Mouse (Mus musculus) neural tube, embryonic 15.5 days (tissue): Measurements from ENCODE around the gene Rplp0. TPM values are rescaled to one million over a fixed set of nuclear protein-coding genes. Genes with fewer than 3 reads are reported as not detected.

Experiments used
- ATAC-seq: fragments of 200-750 bp; cut with Nextera tagmentation; 2 replicates; pipeline ENCODE4 v1.8.0; 2017; ENCODE audit warnings: mild to moderate bottlenecking, moderate TSS enrichment, moderate library complexity; ENCODE audit not compliant: low FRiP score
- H3K27ac ChIP-seq: fragments of 300-500 bp; sonication (generic); replicated peaks from 2 replicates; pipeline ENCODE4 v1.5.1; 2015; ENCODE audit warnings: mild to moderate bottlenecking, inconsistent platforms
- H3K27me3 ChIP-seq: fragments of 300-500 bp; sonication (generic); replicated peaks from 2 replicates; pipeline ENCODE4 v1.6.1; 2015; ENCODE audit warnings: inconsistent platforms
- H3K36me3 ChIP-seq: fragments of 300-500 bp; sonication (generic); 2 replicates; pipeline ENCODE4 v1.6.1; 2015; ENCODE audit warnings: inconsistent platforms
- H3K4me1 ChIP-seq: fragments of 300-500 bp; sonication (generic); 2 replicates; pipeline ENCODE4 v1.6.1; 2015; ENCODE audit warnings: inconsistent platforms
- H3K4me2 ChIP-seq: fragments of 300-500 bp; sonication (generic); 2 replicates; pipeline ENCODE4 v1.6.1; 2015; ENCODE audit warnings: inconsistent platforms, mild to moderate bottlenecking, moderate library complexity
- H3K4me3 ChIP-seq: fragments of 300-500 bp; sonication (generic); replicated peaks from 2 replicates; pipeline ENCODE4 v1.5.1; 2015; ENCODE audit warnings: mild to moderate bottlenecking, inconsistent platforms
- H3K9ac ChIP-seq: fragments of 300-500 bp; sonication (generic); replicated peaks from 2 replicates; pipeline ENCODE4 v1.6.1; 2015; ENCODE audit warnings: mild to moderate bottlenecking, inconsistent platforms
- H3K9me3 ChIP-seq: fragments of 300-500 bp; sonication (generic); replicated peaks from 2 replicates; pipeline ENCODE4 v1.6.1; 2016; ENCODE audit warnings: inconsistent platforms
- WGBS: fragments of 180-500 bp; shearing (Covaris S2); methylation state at CpG from one replicate; pipeline ENCODE4 v1.1.7; 2015; ENCODE audit warnings: mixed read lengths; 5-methylcytosine and 5-hydroxymethylcytosine counted together
- polyA plus RNA-seq: library from polyadenylated mRNA; unstranded; fragments of >200 nt; fragmentation: Nextera tagmentation; extraction: Ambion mirVana; gene quantifications from 2 replicates; pipeline ENCODE4 v1.2.1, GENCODE M21; 2015

The Rplp0 gene
- polyA plus RNA-seq, 1 experiment from 2014 or later: 785 TPM

DNA sequence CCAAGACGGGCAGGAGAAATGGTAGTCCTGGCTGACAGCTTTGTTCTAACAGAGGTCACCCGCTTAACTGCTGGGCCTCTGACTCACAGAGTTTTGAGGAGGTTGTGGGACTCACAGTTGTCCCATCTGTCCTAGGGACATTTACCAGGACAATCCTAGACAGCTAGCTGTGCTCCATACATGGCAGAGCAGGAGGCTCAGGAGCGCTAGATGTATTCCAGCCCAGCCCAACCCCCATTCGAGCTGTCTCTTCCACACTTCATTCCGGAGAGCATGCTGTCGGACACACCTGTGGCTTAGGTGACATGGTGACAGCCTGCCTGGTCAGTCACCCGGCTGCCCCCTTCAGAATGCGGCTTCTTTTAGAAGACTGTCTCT, 29.9 kb upstream of the Rplp0 start:
- Histone ChIP-seq H3K9me3 (no peaks in the 10 kb centered on the region), H3K36me3 (no peaks in the 10 kb centered on the region), H3K27ac (peak overlapping the region; percentile 57), H3K4me3 (no peak overlapping the region), H3K9ac (no peak overlapping the region), H3K4me2 (no peak overlapping the region), H3K4me1 (peaks cover 63% of the 10 kb centered on the region), H3K27me3 (no peaks in the 10 kb centered on the region)
- 79% methylated on average over 8 of the region's 8 CpGs for WGBS
- ATAC-seq: no peak

GRCm38 (mm10) chr5:115529742-115530446, 29.4 kb upstream of the Rplp0 start:
- H3K9ac ChIP-seq: 0 out of 2 replicates have a peak overlapping the region, but pooled peaks have one; percentile 24
- WGBS: 74% methylated on average over 7 of the region's 7 CpGs

GRCm38 (mm10) chr5:115530447-115530809, 28.8 kb upstream of the Rplp0 start:
- 65% methylated on average over 8 of the region's 8 CpGs for WGBS
- H3K9me3 ChIP-seq: no peaks in the 10 kb centered on the region

More at GRCm38 (mm10) chr5:115529742-115530446, 29.4 kb upstream of the Rplp0 start:
- Histone ChIP-seq H3K4me3 (no peak overlapping the region), H3K27ac (peak overlapping the region; percentile 57), H3K4me2 (0 out of 2 replicates have a peak overlapping the region, but pooled peaks have one; percentile 1), H3K36me3 (no peaks in the 10 kb centered on the region), H3K27me3 (no peaks in the 10 kb centered on the region), H3K9me3 (no peaks in the 10 kb centered on the region), H3K4me1 (peaks cover 65% of the 10 kb centered on the region)
- no peak for ATAC-seq

DNA sequence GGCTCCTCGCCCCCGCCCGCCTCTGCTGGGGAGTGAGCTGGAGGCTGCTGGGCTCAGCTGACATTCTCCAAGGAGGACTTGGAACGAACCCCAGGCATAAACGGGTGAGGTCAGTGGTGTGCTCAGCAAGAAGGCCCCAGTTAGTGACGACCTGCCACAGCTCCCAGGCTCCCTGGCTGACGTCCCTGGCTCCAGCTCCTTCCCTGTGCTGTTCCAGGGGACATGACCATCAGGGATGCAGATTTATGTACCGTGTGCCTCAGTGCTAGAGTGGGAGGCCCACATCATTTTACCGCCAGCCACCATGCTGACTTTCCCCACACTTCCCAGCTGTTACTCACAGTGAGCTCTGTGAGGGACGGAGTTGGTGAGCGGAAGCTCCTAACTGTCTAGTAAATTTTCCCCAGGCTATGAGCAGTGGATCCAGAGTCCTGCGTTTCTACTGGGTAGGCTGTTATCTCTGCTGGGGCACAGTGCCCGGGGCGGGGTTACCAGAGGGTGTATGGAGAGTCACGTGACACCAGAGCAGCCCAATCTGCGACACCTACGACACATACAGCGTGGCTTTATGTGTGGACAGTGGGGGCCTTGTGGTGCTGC, 27.5 kb upstream of the Rplp0 start:
- Histone ChIP-seq H3K4me2 (peak overlapping the region; percentile 30), H3K4me3 (no peak overlapping the region), H3K36me3 (no peaks in the 10 kb centered on the region), H3K9ac (0 out of 2 replicates have a peak overlapping the region, but pooled peaks have one; percentile 2), H3K27ac (peak overlapping the region; percentile 75), H3K4me1 (peaks cover 64% of the 10 kb centered on the region), H3K27me3 (no peaks in the 10 kb centered on the region), H3K9me3 (no peaks in the 10 kb centered on the region)
- ATAC-seq: peak; percentile 82
- 38% methylated on average over 18 of the region's 18 CpGs for WGBS

More at GRCm38 (mm10) chr5:115530447-115530809, 28.8 kb upstream of the Rplp0 start:
- peaks cover 68% of the 10 kb centered on the region for H3K4me1 ChIP-seq
- H3K27ac ChIP-seq: peak overlapping the region; percentile 57; the same call in 1 of the 2 replicates
- H3K9ac ChIP-seq: 0 out of 2 replicates have a peak overlapping the region, but pooled peaks have one; percentile 24
- H3K36me3 ChIP-seq: no peaks in the 10 kb centered on the region
- no peak overlapping the region for H3K4me3 ChIP-seq
- H3K27me3 ChIP-seq: no peaks in the 10 kb centered on the region
- no peak overlapping the region for H3K4me2 ChIP-seq
- ATAC-seq: no peak

DNA sequence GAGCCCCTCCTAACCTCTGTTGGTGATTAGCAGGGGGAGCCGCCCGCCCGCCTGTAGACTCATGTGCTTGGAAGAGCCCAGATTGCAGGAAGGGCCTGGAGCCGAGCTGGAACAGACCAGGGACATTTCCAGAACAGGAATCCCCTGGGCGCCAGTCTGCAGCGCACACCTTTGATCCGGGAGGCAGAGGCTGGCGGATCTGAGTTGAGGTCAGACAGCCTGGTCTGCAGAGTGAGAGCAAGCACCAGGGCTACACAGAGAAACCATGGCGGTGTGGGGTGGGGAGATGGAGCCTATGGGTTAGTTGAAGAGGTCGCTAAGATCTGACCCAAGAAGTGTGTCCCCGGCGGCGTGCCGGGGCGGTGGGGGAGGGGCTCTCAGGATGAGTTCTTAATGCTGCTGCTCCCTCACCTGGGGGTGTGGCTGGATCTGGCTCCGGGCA, 25.0 kb upstream of the Rplp0 start:
- Histone ChIP-seq H3K9me3 (no peaks in the 10 kb centered on the region), H3K27me3 (no peaks in the 10 kb centered on the region), H3K4me1 (peaks cover 78% of the 10 kb centered on the region), H3K9ac (no peak overlapping the region), H3K4me2 (no peak overlapping the region), H3K36me3 (no peaks in the 10 kb centered on the region), H3K27ac (no peak overlapping the region), H3K4me3 (no peak overlapping the region)
- WGBS: 25% methylated on average over 16 of the region's 16 CpGs
- ATAC-seq: no peak

- Histone ChIP-seq H3K9me3 (no peaks in the 10 kb centered on the region), H3K4me2 (no peak overlapping the region), H3K9ac (no peak overlapping the region), H3K27me3 (no peaks in the 10 kb centered on the region), H3K4me1 (peaks cover 73% of the 10 kb centered on the region), H3K27ac (no peak overlapping the region), H3K4me3 (no peak overlapping the region), H3K36me3 (no peaks in the 10 kb centered on the region)
- 58% methylated on average over 8 of the region's 8 CpGs for WGBS
- ATAC-seq: no peak
These were observed 24.4 kb upstream of the Rplp0 start for GRCm38 (mm10) chr5:115534856-115535255.

GRCm38 (mm10) chr5:115535635-115536034, 23.6 kb upstream of the Rplp0 start:
- peaks cover 66% of the 10 kb centered on the region for H3K4me1 ChIP-seq
- ATAC-seq: no peak
- no peaks in the 10 kb centered on the region for H3K36me3 ChIP-seq
- H3K4me2 ChIP-seq: no peak overlapping the region
- no peaks in the 10 kb centered on the region for H3K27me3 ChIP-seq
- no peaks in the 10 kb centered on the region for H3K9me3 ChIP-seq
- no peak overlapping the region for H3K27ac ChIP-seq
- H3K9ac ChIP-seq: no peak overlapping the region
- H3K4me3 ChIP-seq: no peak overlapping the region
- WGBS: 36% methylated on average over 7 of the region's 7 CpGs

DNA sequence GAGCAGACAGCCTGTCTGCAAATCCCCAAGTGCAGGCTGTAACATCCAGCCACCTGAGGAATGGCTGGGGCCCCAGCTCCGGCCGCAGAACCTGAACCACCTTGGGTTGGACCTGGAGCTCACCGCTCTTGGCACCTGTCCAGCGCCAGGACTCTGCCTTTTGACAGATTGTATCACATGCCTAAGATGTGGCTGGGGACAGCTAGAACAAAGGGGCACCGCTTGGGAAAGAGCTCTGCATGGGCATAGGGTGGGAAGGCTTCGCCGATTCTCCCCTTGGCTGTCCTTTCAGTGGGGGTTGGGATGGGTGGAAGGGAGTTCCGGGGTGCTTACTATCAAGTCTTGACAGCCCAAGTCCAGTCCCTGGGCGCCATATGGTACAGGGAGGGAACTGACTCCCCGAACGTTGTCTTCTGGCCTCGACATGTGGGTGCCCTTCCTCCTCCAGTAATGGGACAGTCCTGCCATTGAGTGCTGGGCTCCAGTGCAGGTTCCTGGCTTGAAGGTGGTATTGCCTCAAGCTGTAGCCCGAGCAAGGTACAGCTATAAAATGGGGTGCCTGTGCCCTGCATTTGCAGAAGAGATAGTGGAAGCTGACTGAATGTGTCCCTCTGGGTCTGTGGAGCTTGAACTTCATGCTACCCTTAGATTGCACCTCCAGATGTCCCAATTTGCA, 21.1 kb upstream of the Rplp0 start:
- Histone ChIP-seq H3K27me3 (no peaks in the 10 kb centered on the region), H3K36me3 (no peaks in the 10 kb centered on the region), H3K4me3 (no peak overlapping the region), H3K4me2 (peak overlapping the region; percentile 31; the same call in 1 of the 2 replicates), H3K9ac (peak overlapping the region; percentile 20; the same call in 1 of the 2 replicates), H3K27ac (peak overlapping the region; percentile 48), H3K4me1 (peaks cover 54% of the 10 kb centered on the region), H3K9me3 (no peaks in the 10 kb centered on the region)
- 67% methylated on average over 13 of the region's 13 CpGs for WGBS
- ATAC-seq: 0 out of 2 replicates have a peak, but pooled peaks have one; percentile 9

- H3K4me3 ChIP-seq: no peak overlapping the region
- peak overlapping the region; percentile 48 for H3K27ac ChIP-seq
- peak; percentile 80; the same call in 1 of the 2 replicates for ATAC-seq
- no peaks in the 10 kb centered on the region for H3K9me3 ChIP-seq
- H3K27me3 ChIP-seq: no peaks in the 10 kb centered on the region
- WGBS: 0% methylated on average over 12 of the region's 12 CpGs
- H3K4me1 ChIP-seq: peaks cover 54% of the 10 kb centered on the region
- H3K36me3 ChIP-seq: no peaks in the 10 kb centered on the region
- peak overlapping the region; percentile 31; the same call in 1 of the 2 replicates for H3K4me2 ChIP-seq
- H3K9ac ChIP-seq: peak overlapping the region; percentile 20; the same call in 1 of the 2 replicates
These were observed 20.6 kb upstream of the Rplp0 start for GRCm38 (mm10) chr5:115538693-115539043.

DNA sequence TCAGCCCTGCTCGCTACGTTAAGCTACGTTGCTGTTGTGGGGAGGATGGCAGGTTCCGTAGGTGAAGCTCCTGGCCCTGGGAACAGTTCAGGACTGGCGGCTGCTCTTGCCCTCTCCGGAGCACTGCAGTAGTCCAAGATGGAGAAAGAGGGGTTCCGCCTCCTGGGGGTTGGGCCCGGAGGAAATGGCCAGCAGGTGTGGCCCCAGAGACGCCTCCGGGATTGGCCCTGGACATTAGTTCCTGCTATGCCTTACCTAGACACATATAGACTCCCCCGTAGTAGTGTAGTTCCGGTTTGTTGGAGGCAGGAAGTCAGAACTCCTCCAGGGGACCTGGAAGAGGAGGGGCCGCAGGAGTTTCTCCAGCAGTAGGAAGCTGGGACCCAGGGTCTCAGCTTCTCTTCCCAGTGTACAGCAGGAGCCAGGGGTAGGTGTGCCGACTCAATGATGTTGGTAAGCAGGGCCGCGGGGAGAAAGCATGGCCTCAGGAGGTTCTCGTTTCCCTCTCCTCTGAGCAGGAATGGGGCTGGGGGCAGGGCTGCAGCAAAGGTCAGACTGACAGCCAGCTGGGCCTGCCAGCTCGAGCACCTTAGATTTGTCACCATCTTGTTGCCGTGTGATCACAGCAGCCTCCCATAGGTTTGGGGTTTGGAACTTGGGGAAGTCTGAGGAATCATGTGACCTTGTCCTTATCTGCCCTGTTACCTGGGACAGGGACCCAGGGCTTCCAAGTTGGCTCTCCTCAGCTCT, 16.5 kb upstream of the Rplp0 start:
- no peak for ATAC-seq
- Histone ChIP-seq H3K9ac (no peak overlapping the region), H3K27ac (peak overlapping the region; percentile 39; the same call in 1 of the 2 replicates), H3K4me1 (peaks cover 40% of the 10 kb centered on the region), H3K4me2 (peak overlapping the region; percentile 19; the same call in 1 of the 2 replicates), H3K4me3 (no peak overlapping the region), H3K36me3 (peaks cover 24% of the 10 kb centered on the region), H3K27me3 (no peaks in the 10 kb centered on the region), H3K9me3 (no peaks in the 10 kb centered on the region)
- 68% methylated on average over 19 of the region's 19 CpGs for WGBS
